Mouse (Mus musculus) hindbrain, embryonic 14.5 days (tissue): Measurements from ENCODE around the gene Naaladl2. TPM values are rescaled to one million over a fixed set of nuclear protein-coding genes. Genes with fewer than 3 reads are reported as not detected.

ENCODE experiments used
- ATAC-seq: fragments of 200-750 bp; cut with Nextera tagmentation; 2 replicates; pipeline ENCODE4 v1.8.0; 2017; ENCODE audit warnings: moderate number of reproducible peaks, mild to moderate bottlenecking, moderate TSS enrichment, moderate library complexity; ENCODE audit not compliant: low FRiP score
- DNase-seq: peaks from one replicate; pipeline ENCODE4 v3.0.0-alpha.2; 2015; ENCODE audit warnings: low spot score
- H3K27ac ChIP-seq: fragments of 300-500 bp; sonication (generic); 2 replicates; pipeline ENCODE4 v1.5.1; 2014; ENCODE audit warnings: mild to moderate bottlenecking, moderate library complexity
- H3K27me3 ChIP-seq: fragments of 300-500 bp; sonication (generic); 2 replicates; pipeline ENCODE4 v1.6.1; 2014; ENCODE audit warnings: mild to moderate bottlenecking, low read length, mixed read lengths; ENCODE audit not compliant: control insufficient read depth, insufficient read depth
- H3K36me3 ChIP-seq: fragments of 300-500 bp; sonication (generic); replicated peaks from 2 replicates; pipeline ENCODE4 v1.6.1; 2014; ENCODE audit not compliant: control insufficient read depth, insufficient read depth
- H3K4me1 ChIP-seq: fragments of 300-500 bp; sonication (generic); replicated peaks from 2 replicates; pipeline ENCODE4 v1.6.1; 2014; ENCODE audit warnings: antibody characterized with exemption, low read length, mixed read lengths; ENCODE audit not compliant: control insufficient read depth, insufficient read depth
- H3K4me2 ChIP-seq: fragments of 300-500 bp; sonication (generic); replicated peaks from 2 replicates; pipeline ENCODE4 v1.6.1; 2014; ENCODE audit warnings: mild to moderate bottlenecking, moderate library complexity
- H3K4me3 ChIP-seq: fragments of 300-500 bp; sonication (generic); replicated peaks from 2 replicates; pipeline ENCODE4 v1.5.1; 2014; ENCODE audit warnings: mild to moderate bottlenecking, low read length
- H3K9ac ChIP-seq: fragments of 300-500 bp; sonication (generic); 2 replicates; pipeline ENCODE4 v1.6.1; 2014
- H3K9me3 ChIP-seq: fragments of 300-500 bp; sonication (generic); 2 replicates; pipeline ENCODE4 v1.6.1; 2016; ENCODE audit warnings: low read length; ENCODE audit not compliant: control insufficient read depth
- WGBS: fragments of 180-500 bp; shearing (Covaris S2); extraction: QIAGEN DNeasy Blood & Tissue Kit; methylation state at CpG from one replicate; pipeline ENCODE4 v1.1.7; 2014; 5-methylcytosine and 5-hydroxymethylcytosine counted together
- polyA plus RNA-seq: library from polyadenylated mRNA; unstranded; fragments of >200 nt; fragmentation: Nextera tagmentation; extraction: Ambion mirVana; gene quantifications from 2 replicates; pipeline ENCODE4 v1.2.1, GENCODE M21; 2014

The Naaladl2 gene
- polyA plus RNA-seq, 1 experiment from 2014 or later = 0.63 TPM

- no peak for DNase-seq
- H3K27ac ChIP-seq = no peak overlapping the region
- H3K4me3 ChIP-seq = no peak overlapping the region
- 66% methylated on average over 4 of the region's 4 CpGs for WGBS
- no peaks in the 10 kb centered on the region for H3K36me3 ChIP-seq
- no peaks in the 10 kb centered on the region for H3K9me3 ChIP-seq
- ATAC-seq = no peak
- H3K9ac ChIP-seq = no peak overlapping the region
- H3K27me3 ChIP-seq = no peaks in the 10 kb centered on the region
- no peak overlapping the region for H3K4me2 ChIP-seq
- H3K4me1 ChIP-seq = no peaks in the 10 kb centered on the region
Observed at GRCm38 (mm10) chr3:24070424-24071168, 1073.5 kb downstream of the Naaladl2 start.

GRCm38 (mm10) chr3:24048217-24048616 lies 1095.8 kb downstream of the Naaladl2 start:
- Histone ChIP-seq H3K9ac (no peak overlapping the region), H3K4me2 (no peak overlapping the region), H3K4me3 (no peak overlapping the region), H3K27ac (no peak overlapping the region), H3K9me3 (no peaks in the 10 kb centered on the region), H3K36me3 (no peaks in the 10 kb centered on the region), H3K4me1 (no peaks in the 10 kb centered on the region), H3K27me3 (no peaks in the 10 kb centered on the region)
- no peak for ATAC-seq
- no peak for DNase-seq

GRCm38 (mm10) chr3:24001741-24002140 lies 1142.3 kb downstream of the Naaladl2 start:
- H3K4me3 ChIP-seq = no peak overlapping the region
- H3K4me2 ChIP-seq = no peak overlapping the region
- no peak for ATAC-seq
- 90% methylated on average over 1 of the region's 1 CpGs for WGBS
- H3K9me3 ChIP-seq = no peaks in the 10 kb centered on the region
- DNase-seq = no peak
- H3K9ac ChIP-seq = no peak overlapping the region
- no peaks in the 10 kb centered on the region for H3K36me3 ChIP-seq
- H3K27me3 ChIP-seq = no peaks in the 10 kb centered on the region
- no peak overlapping the region for H3K27ac ChIP-seq
- no peaks in the 10 kb centered on the region for H3K4me1 ChIP-seq

GRCm38 (mm10) chr3:23973727-23974126 lies 1170.3 kb downstream of the Naaladl2 start:
- Histone ChIP-seq H3K27ac (no peak overlapping the region), H3K9ac (no peak overlapping the region), H3K4me2 (no peak overlapping the region), H3K4me3 (no peak overlapping the region), H3K27me3 (no peaks in the 10 kb centered on the region), H3K4me1 (no peaks in the 10 kb centered on the region), H3K9me3 (no peaks in the 10 kb centered on the region), H3K36me3 (no peaks in the 10 kb centered on the region)
- DNase-seq = no peak
- 75% methylated on average over 1 of the region's 1 CpGs for WGBS
- ATAC-seq = no peak

GRCm38 (mm10) chr3:23972747-23973667 lies 1171.1 kb downstream of the Naaladl2 start:
- Histone ChIP-seq H3K27ac (no peak overlapping the region), H3K27me3 (no peaks in the 10 kb centered on the region), H3K4me1 (no peaks in the 10 kb centered on the region), H3K36me3 (no peaks in the 10 kb centered on the region), H3K9me3 (no peaks in the 10 kb centered on the region), H3K9ac (no peak overlapping the region), H3K4me2 (no peak overlapping the region), H3K4me3 (no peak overlapping the region)
- 90% methylated on average over 4 of the region's 4 CpGs for WGBS
- DNase-seq (no peak), ATAC-seq (no peak)

GRCm38 (mm10) chr3:23962961-23963621 lies 1181.0 kb downstream of the Naaladl2 start:
- no peaks in the 10 kb centered on the region for H3K9me3 ChIP-seq
- no peaks in the 10 kb centered on the region for H3K27me3 ChIP-seq
- no peaks in the 10 kb centered on the region for H3K36me3 ChIP-seq
- no peak overlapping the region for H3K9ac ChIP-seq
- DNase-seq (no peak), ATAC-seq (no peak)
- H3K27ac ChIP-seq = no peak overlapping the region
- H3K4me2 ChIP-seq = no peak overlapping the region
- H3K4me1 ChIP-seq = no peaks in the 10 kb centered on the region
- H3K4me3 ChIP-seq = no peak overlapping the region

GRCm38 (mm10) chr3:23946182-23946581 lies 1197.9 kb downstream of the Naaladl2 start:
- Histone ChIP-seq H3K4me3 (no peak overlapping the region), H3K36me3 (no peaks in the 10 kb centered on the region), H3K9ac (no peak overlapping the region), H3K27ac (no peak overlapping the region), H3K27me3 (no peaks in the 10 kb centered on the region), H3K9me3 (no peaks in the 10 kb centered on the region), H3K4me1 (no peaks in the 10 kb centered on the region), H3K4me2 (no peak overlapping the region)
- WGBS = 61% methylated on average over 2 of the region's 2 CpGs
- no peak for DNase-seq
- ATAC-seq = no peak

GRCm38 (mm10) chr3:23937299-23937698 lies 1206.8 kb downstream of the Naaladl2 start:
- Histone ChIP-seq H3K9me3 (no peaks in the 10 kb centered on the region), H3K27me3 (no peaks in the 10 kb centered on the region), H3K36me3 (no peaks in the 10 kb centered on the region), H3K4me3 (no peak overlapping the region), H3K4me2 (no peak overlapping the region), H3K4me1 (no peaks in the 10 kb centered on the region), H3K27ac (no peak overlapping the region), H3K9ac (no peak overlapping the region)
- DNase-seq = peak; percentile 25
- no peak; the same call in 1 of the 2 replicates for ATAC-seq
- WGBS = 39% methylated on average over 5 of the region's 5 CpGs

GRCm38 (mm10) chr3:23928097-23928496 lies 1216.0 kb downstream of the Naaladl2 start:
- Histone ChIP-seq H3K27me3 (no peaks in the 10 kb centered on the region), H3K4me3 (no peak overlapping the region), H3K9me3 (no peaks in the 10 kb centered on the region), H3K4me1 (no peaks in the 10 kb centered on the region), H3K27ac (no peak overlapping the region), H3K36me3 (no peaks in the 10 kb centered on the region), H3K4me2 (no peak overlapping the region), H3K9ac (no peak overlapping the region)
- DNase-seq (no peak), ATAC-seq (no peak)
- 89% methylated on average over 4 of the region's 4 CpGs for WGBS
